Mouse (Mus musculus) intestine, postnatal 0 days (tissue): Measurements from ENCODE around the gene Apoc3. TPM values are rescaled to one million over a fixed set of nuclear protein-coding genes. Genes with fewer than 3 reads are reported as not detected.
A peak's percentile ranks its signal among the peaks of the same experiment; 100 is the strongest.

Experiments used
- ATAC-seq: fragments of 200-750 bp; cut with Nextera tagmentation; 2 replicates; pipeline ENCODE4 v1.8.0; 2017; ENCODE audit warnings: mild to moderate bottlenecking, moderate TSS enrichment, moderate library complexity
- H3K27ac ChIP-seq: fragments of 300-500 bp; sonication (generic); 2 replicates; pipeline ENCODE4 v1.5.1; 2014; ENCODE audit warnings: mild to moderate bottlenecking, low read depth, low read length, moderate library complexity
- H3K27me3 ChIP-seq: fragments of 300-500 bp; sonication (generic); replicated peaks from 2 replicates; pipeline ENCODE4 v1.6.1; 2014; ENCODE audit warnings: low read length, mixed read lengths; ENCODE audit not compliant: control insufficient read depth, insufficient read depth
- H3K36me3 ChIP-seq: fragments of 300-500 bp; sonication (generic); 2 replicates; pipeline ENCODE4 v1.6.1; 2014; ENCODE audit warnings: mild to moderate bottlenecking, moderate library complexity; ENCODE audit not compliant: control insufficient read depth, insufficient read depth
- H3K4me1 ChIP-seq: fragments of 300-500 bp; sonication (generic); replicated peaks from 2 replicates; pipeline ENCODE4 v1.6.1; 2014; ENCODE audit warnings: antibody characterized with exemption, low read length, mixed read lengths; ENCODE audit not compliant: control insufficient read depth, insufficient read depth
- H3K4me2 ChIP-seq: fragments of 300-500 bp; sonication (generic); replicated peaks from 2 replicates; pipeline ENCODE4 v1.6.1; 2014; ENCODE audit warnings: low read depth, mild to moderate bottlenecking, moderate library complexity
- H3K4me3 ChIP-seq: fragments of 300-500 bp; sonication (generic); 2 replicates; pipeline ENCODE4 v1.5.1; 2014; ENCODE audit warnings: low read depth, low read length
- H3K9ac ChIP-seq: fragments of 300-500 bp; sonication (generic); 2 replicates; pipeline ENCODE4 v1.6.1; 2014; ENCODE audit warnings: mild to moderate bottlenecking, low read depth, low read length
- H3K9me3 ChIP-seq: fragments of 300-500 bp; sonication (generic); 2 replicates; pipeline ENCODE4 v1.6.1; 2016; ENCODE audit warnings: mixed run types; ENCODE audit not compliant: control insufficient read depth
- CTCF ChIP-seq: sonication (generic); IDR thresholded peaks from 2 replicates; pipeline ENCODE4 v1.5.1; 2016; ENCODE audit warnings: low read depth, mild to moderate bottlenecking, control low read depth, antibody characterized with exemption, moderate library complexity
- WGBS: fragments of 180-500 bp; shearing (Covaris S2); extraction: QIAGEN DNeasy Blood & Tissue Kit; methylation state at CpG from one replicate; pipeline ENCODE4 v1.1.7; 2014; 5-methylcytosine and 5-hydroxymethylcytosine counted together
- polyA plus RNA-seq: library from polyadenylated mRNA; unstranded; fragments of >200 nt; fragmentation: Nextera tagmentation; extraction: Ambion mirVana; gene quantifications from 2 replicates; pipeline ENCODE4 v1.2.1, GENCODE M21; 2015

Apoc3 gene
- polyA plus RNA-seq: 8,073 and 8,903 TPM in 2 replicates

DNA sequence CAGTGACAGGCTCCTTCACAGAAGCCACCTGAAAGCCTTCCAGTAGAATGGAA, at the start of gene Apoc3:
TSS of gene Apoc3 (minus strand) at position 41 of the 53 bp plus-strand sequence.
- H3K27me3 ChIP-seq: no peaks in the 10 kb centered on the region
- no peaks in the 10 kb centered on the region for H3K9me3 ChIP-seq
- H3K36me3 ChIP-seq: no peaks in the 10 kb centered on the region
- peaks cover 2% of the 10 kb centered on the region; the same call in 1 of the 2 replicates for H3K4me1 ChIP-seq
- peak within 1 kb of the TSS; percentile 67 for H3K9ac ChIP-seq
- ATAC-seq: no peak
- no peak for TF ChIP-seq CTCF
- peak within 1 kb of the TSS; percentile 24 for H3K4me3 ChIP-seq
- H3K27ac ChIP-seq: peak within 1 kb of the TSS; percentile 96
- H3K4me2 ChIP-seq: peak within 1 kb of the TSS; percentile 61

DNA sequence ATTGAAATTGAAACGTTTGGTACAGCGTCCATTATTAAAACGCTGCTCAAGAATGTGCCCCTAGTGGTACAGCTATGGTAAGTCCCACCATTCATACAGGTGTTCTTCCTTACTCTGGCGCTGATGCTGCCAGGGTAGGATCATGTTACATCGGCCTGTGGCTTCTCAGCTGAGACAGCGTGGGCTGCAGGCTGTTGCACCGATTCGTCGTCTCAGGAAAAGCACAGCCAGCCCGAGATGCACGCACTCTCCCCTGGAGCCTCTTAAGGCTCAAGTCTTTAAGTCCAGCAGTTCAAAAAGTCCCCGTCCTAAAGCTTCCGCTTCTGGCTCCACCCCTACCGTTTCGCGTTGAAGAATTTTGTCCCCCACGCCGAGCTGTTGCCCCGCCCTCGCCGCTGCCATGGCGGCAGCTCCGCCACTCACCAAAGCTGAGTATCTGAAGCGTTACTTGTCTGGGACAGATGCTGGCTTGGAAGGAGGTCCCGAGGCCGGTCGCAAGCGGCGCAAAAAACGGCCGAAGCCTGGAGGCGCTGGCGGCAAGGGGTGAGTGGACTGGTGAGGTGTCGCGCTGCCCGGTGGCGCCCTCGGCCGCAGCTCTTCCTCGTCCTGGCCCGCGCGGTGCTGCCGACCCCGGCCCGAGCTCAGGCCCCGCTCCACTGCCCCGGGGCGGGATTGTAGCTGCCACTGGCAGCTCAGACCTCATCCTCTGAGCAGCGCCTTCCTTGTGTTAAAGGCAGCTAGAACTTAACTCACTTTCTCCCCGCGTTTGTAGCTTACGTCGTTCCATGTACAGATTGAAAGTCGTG, 47.4 kb upstream of the Apoc3 start, which contains the start of gene Bud13:
TSS of gene Bud13 (plus strand) at position 378 of the 806 bp plus-strand sequence.
- WGBS: 0% methylated on average over 49 of the region's 55 CpGs

DNA sequence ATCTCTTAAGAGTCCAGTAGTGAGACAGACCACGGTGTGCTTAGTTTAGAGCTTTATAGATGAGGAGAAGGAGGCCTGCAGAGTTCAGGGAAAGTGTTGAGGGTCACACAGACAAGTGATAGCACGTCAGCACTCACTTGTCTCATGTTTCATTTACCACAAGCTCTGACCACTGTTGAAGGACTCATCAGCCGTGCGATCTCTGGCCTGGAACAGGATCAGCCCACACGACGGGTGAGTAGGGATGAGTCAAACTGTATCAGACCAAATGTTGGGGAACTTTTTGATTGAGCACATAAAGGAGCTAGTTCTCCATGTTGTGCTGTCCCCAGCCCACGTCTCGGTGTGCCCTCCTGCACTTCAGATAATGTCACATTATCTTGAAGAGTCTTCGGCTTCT, 39.1 kb upstream of the Apoc3 start:
- Histone ChIP-seq H3K36me3 (peaks cover 44% of the 10 kb centered on the region), H3K27me3 (no peaks in the 10 kb centered on the region; the same call in 1 of the 2 replicates), H3K9ac (no peak overlapping the region), H3K27ac (no peak overlapping the region), H3K4me1 (no peaks in the 10 kb centered on the region), H3K9me3 (no peaks in the 10 kb centered on the region), H3K4me2 (no peak overlapping the region), H3K4me3 (no peak overlapping the region)
- TF ChIP-seq CTCF: no peak
- 94% methylated on average over 9 of the region's 9 CpGs for WGBS
- ATAC-seq: no peak

More for the DNA sequence above, 47.4 kb upstream of the Apoc3 start, which contains the start of gene Bud13:
- ATAC-seq: peak; percentile 88
- peak within 1 kb of the TSS; percentile 89 for H3K9ac ChIP-seq
- H3K4me2 ChIP-seq: peak within 1 kb of the TSS; percentile 76
- H3K9me3 ChIP-seq: no peaks in the 10 kb centered on the region
- peak; percentile 76 for TF ChIP-seq CTCF
- H3K4me3 ChIP-seq: peak within 1 kb of the TSS; percentile 99
- H3K27me3 ChIP-seq: no peaks in the 10 kb centered on the region
- H3K27ac ChIP-seq: peak within 1 kb of the TSS; percentile 73
- no peaks in the 10 kb centered on the region for H3K4me1 ChIP-seq
- peaks cover 39% of the 10 kb centered on the region for H3K36me3 ChIP-seq

DNA sequence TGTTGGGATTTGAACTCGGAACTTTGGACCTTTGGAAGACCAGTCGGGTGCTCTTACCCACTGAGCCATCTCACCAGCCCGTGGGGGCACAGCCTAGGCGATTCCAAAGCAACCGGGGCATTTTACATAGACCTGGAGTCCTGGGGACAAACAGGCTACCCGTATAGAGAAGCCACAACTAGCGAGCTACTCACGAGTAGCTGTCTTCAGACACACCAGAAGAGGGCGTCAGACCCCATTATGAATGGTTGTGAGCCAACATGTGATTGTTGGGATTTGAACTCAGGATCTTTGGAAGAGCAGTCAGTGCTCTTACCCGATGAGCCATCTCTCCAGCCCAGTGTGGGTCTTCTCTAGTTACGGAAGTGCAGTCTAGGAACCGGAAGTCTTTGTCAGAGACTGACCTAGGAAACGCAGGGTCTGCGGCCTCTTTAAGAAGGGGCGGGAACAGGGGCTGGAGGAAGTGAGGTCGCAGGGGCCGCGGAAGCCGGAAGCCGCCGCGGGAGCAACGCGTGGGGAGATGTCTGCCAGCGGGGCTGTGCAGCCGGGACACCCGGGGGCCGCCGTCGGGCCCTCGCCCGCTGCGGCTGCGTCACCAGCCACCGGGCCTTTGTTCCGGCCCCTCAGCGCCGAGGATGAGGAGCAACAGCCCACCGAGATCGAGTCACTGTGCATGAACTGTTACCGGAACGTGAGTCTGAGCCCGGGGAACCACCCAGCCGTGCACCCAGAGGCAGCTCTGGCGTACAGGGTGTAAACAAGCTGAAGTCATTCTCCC, 37.4 kb upstream of the Apoc3 start, which contains the start of gene Zpr1:
TSS of gene Zpr1 (plus strand) at position 388 of the 778 bp plus-strand sequence.
- WGBS: 6% methylated on average over 45 of the region's 45 CpGs
- peak; percentile 68 for TF ChIP-seq CTCF
- Histone ChIP-seq H3K27me3 (no peaks in the 10 kb centered on the region; the same call in 1 of the 2 replicates), H3K9ac (peak within 1 kb of the TSS; percentile 72), H3K27ac (0 out of 2 replicates have a peak within 1 kb of the TSS, but pooled peaks have one; percentile 28), H3K4me3 (peak within 1 kb of the TSS; percentile 86), H3K9me3 (no peaks in the 10 kb centered on the region), H3K4me2 (peak within 1 kb of the TSS; percentile 76), H3K36me3 (peaks cover 36% of the 10 kb centered on the region), H3K4me1 (no peaks in the 10 kb centered on the region)
- ATAC-seq: peak; percentile 91

GRCm38 (mm10) chr9:46272070-46272469, 36.6 kb upstream of the Apoc3 start:
- Histone ChIP-seq H3K4me3 (no peak overlapping the region; the same call in 1 of the 2 replicates), H3K27ac (no peak overlapping the region), H3K9me3 (no peaks in the 10 kb centered on the region), H3K36me3 (peaks cover 28% of the 10 kb centered on the region), H3K27me3 (no peaks in the 10 kb centered on the region; the same call in 1 of the 2 replicates), H3K9ac (no peak overlapping the region), H3K4me1 (no peaks in the 10 kb centered on the region), H3K4me2 (no peak overlapping the region; the same call in 1 of the 2 replicates)
- WGBS: 77% methylated on average over 9 of the region's 9 CpGs
- TF ChIP-seq CTCF: no peak
- ATAC-seq: no peak

DNA sequence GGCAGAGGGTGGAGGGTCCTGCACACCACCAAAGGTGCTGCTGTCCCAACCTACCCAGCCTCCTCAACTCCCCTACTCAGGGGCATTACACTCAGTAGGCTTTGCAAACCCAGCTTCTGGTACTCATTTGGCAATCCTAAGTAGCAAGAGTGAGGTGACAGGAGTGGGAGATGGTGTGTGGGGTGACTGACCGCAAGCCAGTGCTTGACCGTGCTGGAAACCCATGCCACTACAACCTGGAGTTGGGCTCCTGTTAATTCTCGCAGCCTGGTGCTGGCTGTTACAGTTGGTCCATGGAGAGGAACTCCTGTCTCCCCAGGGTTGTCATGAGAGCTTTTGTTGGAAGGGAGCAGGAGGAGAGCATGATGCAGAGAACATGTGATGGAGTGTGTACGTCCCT, 35.3 kb upstream of the Apoc3 start:
- Histone ChIP-seq H3K4me1 (no peaks in the 10 kb centered on the region), H3K36me3 (peaks cover 15% of the 10 kb centered on the region), H3K27me3 (no peaks in the 10 kb centered on the region; the same call in 1 of the 2 replicates), H3K9ac (no peak overlapping the region), H3K27ac (no peak overlapping the region), H3K9me3 (no peaks in the 10 kb centered on the region), H3K4me2 (no peak overlapping the region), H3K4me3 (no peak overlapping the region)
- TF ChIP-seq CTCF: no peak
- 93% methylated on average over 4 of the region's 4 CpGs for WGBS
- no peak for ATAC-seq
